Mouse (Mus musculus) heart, postnatal 36 days (tissue): ENCODE measurements around the gene Cd3g. TPM values are rescaled to one million over a fixed set of nuclear protein-coding genes. Genes with fewer than 3 reads are reported as not detected.
A peak's percentile ranks its signal among the peaks of the same experiment; 100 is the strongest.

Experiments
- DNase-seq, 2 experiments: peaks; one replicate each; pipeline ENCODE4 v3.0.0; 2021 to 2022
- intact Hi-C: fragments of 180-260 bp; cut with DNase I; formaldehyde crosslinking; loops from one replicate; pipeline ENCODE4 v1.15.1; 2025
- total RNA-seq, 2 experiments: library from RNA; stranded (reverse); gene quantifications; 2 replicates each; pipeline ENCODE4 v1.2.3; 2021

The Cd3g gene
- total RNA-seq, 2 experiments from 2014 or later, result not detected

GRCm38 (mm10) chr9:44921123-44921468 lies 59.1 kb downstream of the Cd3g start:
- no peak for DNase-seq
- intact Hi-C loops, result loop anchor here (5.0 kb wide), 1 partner anchor 154 kb away; the partner anchor contains the start of genes Arcn1 and Ift46

DNA sequence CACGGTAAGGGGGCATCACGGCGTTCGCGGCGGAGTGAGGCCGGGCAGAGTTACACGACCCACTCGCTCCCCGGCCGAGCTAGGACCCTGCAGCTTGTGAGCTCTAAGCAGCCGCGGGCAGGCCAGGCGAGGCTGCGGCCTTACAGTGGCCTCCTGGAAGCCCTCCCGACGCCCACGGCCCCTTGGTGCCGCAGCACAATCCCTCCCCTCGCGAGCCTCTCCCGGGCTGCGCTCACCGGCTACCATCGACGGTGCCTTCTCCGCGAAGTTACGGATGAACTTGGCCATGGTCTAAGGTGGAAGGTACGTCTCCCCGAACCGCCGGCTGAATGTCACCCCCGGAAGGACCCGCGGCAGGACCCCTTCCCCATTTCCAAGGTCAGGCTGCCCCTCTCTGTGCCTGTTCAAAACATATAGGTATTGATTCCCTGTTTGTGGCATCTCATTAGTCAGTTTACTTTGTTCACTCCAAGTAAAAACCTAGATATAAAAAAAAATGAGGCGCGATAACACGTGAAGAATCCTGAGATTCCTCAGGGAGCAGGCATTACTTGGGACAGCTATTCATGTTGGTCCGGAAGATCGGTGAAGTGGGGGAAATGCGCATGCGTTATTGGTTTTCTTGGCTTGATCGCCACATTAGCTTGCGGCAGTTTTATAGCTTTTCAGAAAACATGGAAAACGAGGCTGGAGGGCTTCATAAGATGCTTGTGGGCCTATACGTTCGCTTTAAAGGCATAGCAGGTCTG lies 59.7 kb downstream of the Cd3g start, which contains the start of gene Atp5l:
Gene Atp5l (minus strand): TSS at position 369 of the 749 bp plus-strand sequence.
- DNase-seq, result peak; percentile 83 to 91
- intact Hi-C loops, result loop anchor here (1.0 to 5.0 kb wide), 2 partner anchors 45 to 153 kb away; partner anchors contain the start of genes Arcn1, Ift46 and Ube4a

GRCm38 (mm10) chr9:44919606-44920005 lies 60.6 kb downstream of the Cd3g start:
- intact Hi-C loops, result loop anchor here (1.0 to 5.0 kb wide), 3 partner anchors 46 to 152 kb away; partner anchors contain the start of genes Arcn1, Ift46 and Ube4a
- DNase-seq, result no peak

Other genes with a start within 250 kb of the Cd3g start
- gene Phldb1, start 245.2 kb downstream of the Cd3g start, total RNA-seq, result 100 to 1,000 TPM; 110 to 140 TPM
- gene Arcn1, start 212.6 kb downstream of the Cd3g start, total RNA-seq, result 10 to 100 TPM; 84.4 to 89.0 TPM
- 10 to 100 TPM; 27.2 to 41.2 TPM for gene Ift46, start 212.5 kb downstream of the Cd3g start, total RNA-seq
- gene Tmem25, start 181.1 kb downstream of the Cd3g start, total RNA-seq, result 10 to 100 TPM in 1 of 2 experiments, 1 to 10 TPM in 1; 9.6 to 10.9 TPM
- gene Ttc36, start 177.4 kb downstream of the Cd3g start, total RNA-seq, result under 1 TPM in 1 of 2 experiments, not detected in 1; 0.41 TPM
- gene Kmt2a, start 99.1 kb downstream of the Cd3g start, total RNA-seq, result 10 to 100 TPM; 26.1 to 29.7 TPM
- gene Atp5l, start 59.7 kb downstream of the Cd3g start, total RNA-seq, result 1,000 to 10,000 TPM; 1,604 to 1,644 TPM
- gene Ube4a, start 14.8 kb downstream of the Cd3g start, total RNA-seq, result 10 to 100 TPM; 40.7 to 44.8 TPM
- under 1 TPM in 1 of 2 experiments, not detected in 1; 0.35 TPM for gene Cd3d, start 1.4 kb upstream of the Cd3g start, total RNA-seq
- gene Cd3e, start 29.2 kb upstream of the Cd3g start, total RNA-seq, result under 1 TPM; 0.47 to 0.60 TPM
- 1 to 10 TPM in 1 of 2 experiments, under 1 TPM in 1; 0.76 to 1.2 TPM for gene Mpzl2, start 59.4 kb upstream of the Cd3g start, total RNA-seq
- 1 to 10 TPM; 1.4 to 1.5 TPM for gene Mpzl3, start 74.8 kb upstream of the Cd3g start, total RNA-seq
- under 1 TPM; 0.19 to 0.24 TPM for gene Jaml, start 98.8 kb upstream of the Cd3g start, total RNA-seq
- 1 to 10 TPM; 1.2 to 1.4 TPM for gene Scn2b, start 137.4 kb upstream of the Cd3g start, total RNA-seq
- gene Scn4b, start 158.0 kb upstream of the Cd3g start, total RNA-seq, result 1 to 10 TPM; 6.3 to 7.6 TPM
- not detected for gene BC049352, start 201.6 kb upstream of the Cd3g start, total RNA-seq
- gene Tmprss4, start 223.7 kb upstream of the Cd3g start, total RNA-seq, result not detected